In the genomic region with DNA sequence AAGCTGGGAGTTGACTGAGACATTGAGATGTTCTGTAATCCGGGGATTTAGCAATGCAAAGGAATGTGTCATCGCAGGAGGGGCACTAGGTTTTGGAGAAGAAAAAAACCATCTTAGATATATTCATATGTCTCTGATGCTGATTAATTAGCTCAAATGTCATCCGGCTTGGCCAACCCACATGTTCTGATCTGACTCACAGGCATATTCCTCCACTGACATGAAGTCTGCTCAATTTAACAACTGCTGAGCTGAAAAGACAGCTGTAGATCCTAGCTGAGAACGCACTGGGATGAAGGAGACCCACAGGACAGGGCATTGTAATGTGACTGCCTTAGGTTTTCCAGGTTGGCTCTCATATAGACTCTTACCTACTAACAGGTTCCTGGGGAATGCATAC, we compare ENCODE assay signal across 17 mouse cellular contexts.
DNase-seq lines count a peak whose midpoint lies in the region.
"Had no signal": no experiment of that assay in that cellular context is flagged by ENCODE, and none has a peak within 500 bp of the region (broad histone marks: within the 10 kb centered on the region; RNA-seq: fewer than 3 reads in every experiment).

No protein-coding gene starts in this region.

- intact Hi-C loops in heart, postnatal 14 days (cut with DNase I), result no loop called here

- DNase-seq in layer of hippocampus, adult 11-12 months (ENCODE audit: low spot score), result peak; percentile 46
- DNase-seq in layer of hippocampus, postnatal 14 days (ENCODE audit: low spot score in 2 of 2), result no peak
- DNase-seq in right cerebral cortex, adult 2 months (ENCODE audit: low spot score in 2 of 2), result peak; percentile 13 to 26
- no peak for DNase-seq in right cerebral cortex, postnatal 25 days
- DNase-seq in layer of hippocampus, adult 9-11 months, result peak; percentile 57
- no peak for DNase-seq in cerebellum, adult 9-11 months
- DNase-seq in heart, postnatal 14 days, result no peak
- DNase-seq: cerebellum, adult 11 months; cerebellum, postnatal 10 days; gastrocnemius, postnatal 36 days; heart, adult 2 months; heart, postnatal 36 days; kidney, adult 18-20 months; kidney, postnatal 14 days; liver, postnatal 0 days; lung, postnatal 10 days; thymus, postnatal 14 days had no signal

Comparison
In these comparisons a context has a peak if more than half of its experiments do, and no peak if none do; other contexts are left out.
1. DNase-seq: peak in layer of hippocampus, adult 11-12 months (single experiment), right cerebral cortex, adult 2 months (2 of 2) and layer of hippocampus, adult 9-11 months (single experiment); none in layer of hippocampus, postnatal 14 days (0 of 2), right cerebral cortex, postnatal 25 days (single experiment), cerebellum, adult 9-11 months (single experiment) and heart, postnatal 14 days (0 of 2).